Mouse (Mus musculus) stomach, embryonic 16.5 days (tissue): ENCODE data around the gene Pdpr. TPM values are rescaled to one million over a fixed set of nuclear protein-coding genes. Genes with fewer than 3 reads are reported as not detected.

Source experiments
- polyA plus RNA-seq: library from polyadenylated mRNA; unstranded; fragments of >200 nt; fragmentation: Nextera tagmentation; extraction: Ambion mirVana; gene quantifications from 2 replicates; pipeline ENCODE4 v1.2.1, GENCODE M21; 2015

Pdpr gene
- polyA plus RNA-seq, 1 experiment from 2014 or later: 9.7 TPM

Other genes starting within 250 kb of the Pdpr start
- gene Cog4, start 248.0 kb upstream of the Pdpr start, polyA plus RNA-seq: 70.3 and 71.5 TPM in 2 replicates
- 128 and 131 TPM in 2 replicates for gene Sf3b3, start 247.8 kb upstream of the Pdpr start, polyA plus RNA-seq
- gene Fuk, start 192.1 kb upstream of the Pdpr start, polyA plus RNA-seq: 12.2 and 13.3 TPM in 2 replicates
- 17.0 and 17.1 TPM in 2 replicates for gene St3gal2, start 174.7 kb upstream of the Pdpr start, polyA plus RNA-seq
- gene Ddx19a, start 96.8 kb upstream of the Pdpr start, polyA plus RNA-seq: 10.7 and 12.5 TPM in 2 replicates
- 6.9 and 7.9 TPM in 2 replicates for gene Ddx19b, start 62.9 kb upstream of the Pdpr start, polyA plus RNA-seq
- gene Aars, start 61.5 kb upstream of the Pdpr start, polyA plus RNA-seq: 49.3 and 56.1 TPM in 2 replicates
- gene Exosc6, start 38.3 kb upstream of the Pdpr start, polyA plus RNA-seq: not detected in 2 replicates
- gene Clec18a, start 2.2 kb upstream of the Pdpr start, polyA plus RNA-seq: not detected in 2 replicates
- gene Glg1, start 164.6 kb downstream of the Pdpr start, polyA plus RNA-seq: 53.9 and 54.2 TPM in 2 replicates
- gene Rfwd3, start 205.6 kb downstream of the Pdpr start, polyA plus RNA-seq: 47.0 and 50.1 TPM in 2 replicates
- 2.6 and 2.7 TPM in 2 replicates for gene Mlkl, start 243.5 kb downstream of the Pdpr start, polyA plus RNA-seq